Mouse (Mus musculus) liver, adult 2 months (tissue): ENCODE data around the gene Vapa.

Source experiments
- CTCF ChIP-seq: fragments of 200-500 bp; IDR thresholded peaks from 2 replicates; pipeline ENCODE4 v1.5.1; 2011; ENCODE audit warnings: low read depth, low read length, control low read depth
- POLR2A ChIP-seq: fragments of 200-500 bp; IDR thresholded peaks from 2 replicates; pipeline ENCODE4 v1.6.1; 2011; ENCODE audit warnings: low read length, control low read depth; ENCODE audit not compliant: insufficient read depth; ENCODE audit errors: extremely low read depth

- TF ChIP-seq CTCF (no peak), POLR2A (no peak)
Observed at GRCm38 (mm10) chr17:65625563-65625962, 12.2 kb upstream of the Vapa start.
